Mouse (Mus musculus): ENCODE measurements around the gene Npff. TPM values are rescaled to one million over a fixed set of nuclear protein-coding genes. Genes with fewer than 3 reads are reported as not detected.

Gene Npff
- polyA plus RNA-seq, 1 experiment from 2014 or later, result 2.1 TPM

DNA sequence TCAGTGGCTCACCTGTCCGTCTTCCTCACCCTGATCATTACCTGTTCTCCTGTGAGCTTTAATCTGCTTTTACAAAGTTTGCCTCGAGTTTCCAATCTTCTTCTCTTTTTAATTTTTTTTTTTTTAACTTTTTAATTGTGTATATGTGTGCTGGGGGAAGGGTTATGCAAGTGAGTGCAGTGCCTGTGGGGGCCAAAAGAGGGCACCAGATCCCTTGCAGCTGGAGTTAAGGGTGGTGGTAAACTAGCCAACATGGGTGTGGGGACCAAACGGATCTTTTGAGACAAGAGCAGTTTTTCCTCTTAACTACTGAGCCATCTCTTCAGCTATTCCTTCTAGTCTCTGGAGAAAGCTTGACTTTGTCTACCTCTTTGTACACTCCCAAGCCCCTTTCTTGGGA lies 3.2 kb upstream of the Npff start:
- ATAC-seq (replicated peaks; ENCODE audit: extremely low read depth, insufficient read depth, low FRiP score), result no peak
- no peak overlapping the region for H3K9ac ChIP-seq (ENCODE audit: low read length)
- no peaks in the 10 kb centered on the region for H3K4me1 ChIP-seq (ENCODE audit: control insufficient read depth, insufficient read depth, low read length)
- H3K4me2 ChIP-seq (ENCODE audit: low read depth, low read length), result no peak overlapping the region
- 74% methylated on average over 3 of the region's 3 CpGs for WGBS
- H3K27me3 ChIP-seq (ENCODE audit: control insufficient read depth, insufficient read depth, low read length), result no peaks in the 10 kb centered on the region
- H3K36me3 ChIP-seq (ENCODE audit: control insufficient read depth, insufficient read depth), result peaks cover 47% of the 10 kb centered on the region
- no peak overlapping the region for H3K27ac ChIP-seq (ENCODE audit: low read length)
- H3K4me3 ChIP-seq (ENCODE audit: low read length), result no peak overlapping the region
- no peaks in the 10 kb centered on the region for H3K9me3 ChIP-seq (replicated peaks; ENCODE audit: control insufficient read depth, low read length)

DNA sequence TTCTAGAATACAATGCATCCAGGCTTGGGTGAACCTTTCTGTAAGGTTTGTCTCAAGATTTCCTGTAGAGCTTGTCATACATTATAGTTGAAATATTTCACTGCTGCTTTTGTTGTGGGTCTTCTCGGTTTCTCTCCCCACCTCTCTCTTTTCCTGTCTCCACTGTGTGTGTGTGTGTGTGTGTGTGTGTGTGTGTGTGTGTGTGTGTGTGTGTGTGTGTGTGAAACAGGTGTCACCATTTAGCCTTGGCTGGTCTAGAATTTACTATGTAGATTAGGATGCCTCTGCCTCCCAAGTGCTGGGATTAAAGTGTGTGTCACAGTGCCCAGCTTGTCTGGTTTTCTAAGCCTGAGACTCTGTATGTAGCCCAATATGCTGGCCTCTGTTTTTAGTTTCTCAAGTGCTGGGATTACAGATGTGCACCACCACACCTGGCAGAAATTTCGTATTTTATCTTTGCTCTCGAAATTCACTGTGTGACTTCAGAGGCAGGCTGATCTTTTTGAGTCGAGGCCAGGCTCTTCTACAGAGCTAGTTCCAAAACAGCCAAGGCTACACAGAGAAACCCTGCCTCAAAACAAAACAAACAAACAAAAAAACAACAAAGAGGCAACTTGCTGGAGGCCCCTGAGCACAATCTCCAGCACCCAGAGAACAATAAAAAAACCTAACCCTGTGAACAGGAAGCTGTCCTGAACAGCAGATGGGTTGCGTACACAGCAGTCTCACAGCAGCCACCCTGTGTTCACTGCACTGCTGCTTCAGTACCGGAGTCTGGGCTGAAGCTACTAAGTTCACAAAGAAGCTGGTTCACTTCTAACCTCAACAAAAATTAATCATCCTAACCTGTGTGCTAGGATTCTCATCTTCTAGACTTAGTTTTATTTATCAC lies 1.6 kb upstream of the Npff start:
- no peak for ATAC-seq (replicated peaks; ENCODE audit: extremely low read depth, insufficient read depth, low FRiP score)
- no peaks in the 10 kb centered on the region for H3K9me3 ChIP-seq (replicated peaks; ENCODE audit: control insufficient read depth, low read length)

DNA sequence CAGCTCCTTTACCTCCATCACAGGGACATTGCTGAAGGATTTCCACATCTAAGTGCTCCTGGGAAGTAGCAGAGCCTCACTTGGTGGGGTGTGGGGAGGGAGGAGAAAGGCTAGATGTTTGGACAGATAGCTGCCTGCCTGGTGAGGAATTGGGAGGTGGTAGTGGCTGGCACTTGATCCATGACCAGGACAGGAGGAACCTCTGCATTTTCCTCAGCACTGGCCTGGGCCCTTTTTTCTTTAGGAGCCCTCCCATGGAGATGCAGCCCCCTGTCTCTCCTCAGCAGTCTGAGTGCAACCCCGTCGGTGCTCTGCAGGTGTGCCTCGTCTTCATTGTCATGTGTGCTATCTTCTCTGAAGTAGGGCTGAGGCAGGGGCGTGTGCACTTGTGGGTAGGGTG lies 3.3 kb downstream of the Npff start:
- H3K4me2 ChIP-seq (ENCODE audit: low read depth, low read length), result no peak overlapping the region
- peaks cover 22% of the 10 kb centered on the region for H3K36me3 ChIP-seq (ENCODE audit: control insufficient read depth, insufficient read depth)
- no peaks in the 10 kb centered on the region for H3K9me3 ChIP-seq (replicated peaks; ENCODE audit: control insufficient read depth, low read length)
- H3K27ac ChIP-seq (ENCODE audit: low read length), result no peak overlapping the region
- no peaks in the 10 kb centered on the region for H3K27me3 ChIP-seq (ENCODE audit: control insufficient read depth, insufficient read depth, low read length)
- H3K9ac ChIP-seq (ENCODE audit: low read length), result no peak overlapping the region
- peaks cover 20% of the 10 kb centered on the region for H3K4me1 ChIP-seq (ENCODE audit: control insufficient read depth, insufficient read depth, low read length)
- no peak overlapping the region for H3K4me3 ChIP-seq (ENCODE audit: low read length)
- WGBS, result 77% methylated on average over 4 of the region's 4 CpGs
- ATAC-seq (replicated peaks; ENCODE audit: extremely low read depth, insufficient read depth, low FRiP score), result no peak

More for the DNA sequence above, 1.6 kb upstream of the Npff start:
- H3K4me1 ChIP-seq (ENCODE audit: control insufficient read depth, insufficient read depth, low read length), result no peaks in the 10 kb centered on the region
- H3K4me3 ChIP-seq (ENCODE audit: low read length), result no peak overlapping the region
- whole genome bisulfite sequencing, result 71% methylated on average over 6 of the region's 6 CpGs
- no peak overlapping the region for H3K9ac ChIP-seq (ENCODE audit: low read length)
- no peak overlapping the region; the same call in 1 of the 2 replicates for H3K27ac ChIP-seq (ENCODE audit: low read length)
- peaks cover 49% of the 10 kb centered on the region for H3K36me3 ChIP-seq (ENCODE audit: control insufficient read depth, insufficient read depth)
- H3K27me3 ChIP-seq (ENCODE audit: control insufficient read depth, insufficient read depth, low read length), result no peaks in the 10 kb centered on the region
- no peak overlapping the region for H3K4me2 ChIP-seq (ENCODE audit: low read depth, low read length)

DNA sequence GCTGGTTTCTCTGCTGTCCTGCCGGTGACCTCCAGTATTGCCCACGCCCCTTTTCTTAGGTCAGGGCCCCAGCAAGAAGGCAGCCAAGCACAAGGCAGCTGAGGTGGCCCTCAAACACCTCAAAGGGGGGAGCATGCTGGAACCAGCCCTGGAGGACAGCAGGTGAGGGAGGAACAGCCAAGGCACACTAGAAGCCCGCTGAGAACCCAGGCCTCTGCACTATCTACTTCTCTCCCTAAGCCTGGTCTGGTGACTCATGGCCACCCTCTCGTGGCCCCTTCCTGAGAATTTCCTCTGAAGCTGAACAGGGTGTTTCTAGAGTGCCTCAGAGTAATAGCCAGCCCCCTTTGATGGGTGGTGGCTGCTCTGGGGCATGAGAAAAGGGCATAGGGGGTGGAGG lies 4.3 kb downstream of the Npff start:
- H3K36me3 ChIP-seq (ENCODE audit: control insufficient read depth, insufficient read depth), result peaks cover 19% of the 10 kb centered on the region
- peak overlapping the region; percentile 40 for H3K27ac ChIP-seq (ENCODE audit: low read length)
- H3K9me3 ChIP-seq (replicated peaks; ENCODE audit: control insufficient read depth, low read length), result no peaks in the 10 kb centered on the region
- WGBS, result 40% methylated on average over 4 of the region's 4 CpGs
- ATAC-seq (replicated peaks; ENCODE audit: extremely low read depth, insufficient read depth, low FRiP score), result no peak
- H3K4me1 ChIP-seq (ENCODE audit: control insufficient read depth, insufficient read depth, low read length), result peaks cover 27% of the 10 kb centered on the region
- H3K4me3 ChIP-seq (ENCODE audit: low read length), result no peak overlapping the region
- no peaks in the 10 kb centered on the region for H3K27me3 ChIP-seq (ENCODE audit: control insufficient read depth, insufficient read depth, low read length)
- H3K4me2 ChIP-seq (ENCODE audit: low read depth, low read length), result no peak overlapping the region
- peak overlapping the region; percentile 55 for H3K9ac ChIP-seq (ENCODE audit: low read length)

DNA sequence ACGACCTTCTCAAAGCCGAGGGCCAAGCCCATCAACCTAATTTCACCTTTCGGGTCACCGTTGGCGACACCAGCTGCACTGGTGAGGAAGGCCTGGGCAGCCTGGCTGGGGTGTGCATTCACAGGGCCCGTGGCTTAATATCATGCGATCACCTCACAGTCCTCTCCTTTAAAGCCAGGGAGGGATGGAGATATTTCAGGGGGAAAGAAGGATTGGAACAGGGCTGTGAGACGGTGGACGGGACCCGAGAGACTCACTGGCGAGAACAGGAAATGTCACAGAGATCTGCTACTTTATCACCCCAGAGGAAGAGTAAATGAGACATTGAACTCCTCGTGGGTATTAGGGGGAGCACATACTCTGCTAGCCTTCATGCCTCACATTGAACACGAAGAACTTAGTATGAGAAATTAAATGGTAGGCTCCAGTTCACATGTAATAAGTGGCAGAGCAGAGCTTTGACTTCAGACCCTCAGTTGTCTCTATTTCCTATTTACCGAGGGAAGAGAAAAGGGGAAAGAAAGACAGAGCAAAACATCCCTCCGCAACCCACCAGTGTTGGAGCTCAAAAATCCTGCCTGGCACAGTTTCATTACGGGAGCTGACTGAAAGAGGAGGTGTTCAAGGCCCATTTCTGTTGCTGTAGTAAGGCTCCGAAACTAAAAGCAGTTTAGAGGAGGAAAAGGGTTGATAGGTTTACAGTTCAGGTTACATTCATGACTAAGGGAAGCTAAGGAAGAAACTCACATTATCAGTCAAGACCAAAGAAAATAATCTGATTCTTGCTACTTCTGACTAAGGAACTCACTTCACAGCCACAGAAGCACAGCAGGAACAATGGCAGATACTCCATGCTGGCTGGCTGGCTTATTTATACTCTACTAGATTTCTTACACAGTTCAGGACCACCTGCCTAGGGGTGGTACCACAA lies 5.3 kb downstream of the Npff start:
- peak overlapping the region; percentile 82 for H3K4me2 ChIP-seq (ENCODE audit: low read depth, low read length)
- no peak for ATAC-seq (replicated peaks; ENCODE audit: extremely low read depth, insufficient read depth, low FRiP score)
- peak overlapping the region; percentile 94 for H3K9ac ChIP-seq (ENCODE audit: low read length)
- H3K36me3 ChIP-seq (ENCODE audit: control insufficient read depth, insufficient read depth), result peaks cover 18% of the 10 kb centered on the region
- H3K27ac ChIP-seq (ENCODE audit: low read length), result peak overlapping the region; percentile 100
- peak overlapping the region; percentile 77 for H3K4me3 ChIP-seq (ENCODE audit: low read length)
- H3K27me3 ChIP-seq (ENCODE audit: control insufficient read depth, insufficient read depth, low read length), result no peaks in the 10 kb centered on the region
- H3K4me1 ChIP-seq (ENCODE audit: control insufficient read depth, insufficient read depth, low read length), result peaks cover 28% of the 10 kb centered on the region
- 52% methylated on average over 16 of the region's 17 CpGs for WGBS
- no peaks in the 10 kb centered on the region for H3K9me3 ChIP-seq (replicated peaks; ENCODE audit: control insufficient read depth, low read length)

DNA sequence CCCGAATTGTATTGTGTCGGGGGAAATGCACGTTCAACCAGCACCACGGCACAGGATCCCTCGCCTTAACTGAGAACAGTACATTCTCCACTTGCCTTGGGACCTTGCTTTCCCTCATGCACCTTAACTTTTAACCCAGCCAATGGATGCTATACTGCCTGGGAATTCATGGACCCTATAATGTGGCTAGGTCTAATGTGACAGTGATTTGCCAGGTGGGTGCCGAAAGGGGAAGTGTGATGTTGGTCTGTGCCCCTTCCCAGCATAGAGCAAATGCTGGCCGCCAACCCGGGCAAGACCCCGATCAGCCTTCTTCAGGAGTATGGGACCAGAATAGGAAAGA lies 5.9 kb downstream of the Npff start:
- no peak for ATAC-seq (replicated peaks; ENCODE audit: extremely low read depth, insufficient read depth, low FRiP score)
- Histone ChIP-seq H3K4me1 (ENCODE audit: control insufficient read depth, insufficient read depth, low read length) (peaks cover 28% of the 10 kb centered on the region), H3K9me3 (replicated peaks; ENCODE audit: control insufficient read depth, low read length) (no peaks in the 10 kb centered on the region), H3K27me3 (ENCODE audit: control insufficient read depth, insufficient read depth, low read length) (no peaks in the 10 kb centered on the region), H3K4me2 (ENCODE audit: low read depth, low read length) (peak overlapping the region; percentile 82), H3K4me3 (ENCODE audit: low read length) (peak overlapping the region; percentile 77), H3K9ac (ENCODE audit: low read length) (peak overlapping the region; percentile 94), H3K36me3 (ENCODE audit: control insufficient read depth, insufficient read depth) (peaks cover 14% of the 10 kb centered on the region), H3K27ac (ENCODE audit: low read length) (peak overlapping the region; percentile 100)
- 13% methylated on average over 9 of the region's 9 CpGs for WGBS

DNA sequence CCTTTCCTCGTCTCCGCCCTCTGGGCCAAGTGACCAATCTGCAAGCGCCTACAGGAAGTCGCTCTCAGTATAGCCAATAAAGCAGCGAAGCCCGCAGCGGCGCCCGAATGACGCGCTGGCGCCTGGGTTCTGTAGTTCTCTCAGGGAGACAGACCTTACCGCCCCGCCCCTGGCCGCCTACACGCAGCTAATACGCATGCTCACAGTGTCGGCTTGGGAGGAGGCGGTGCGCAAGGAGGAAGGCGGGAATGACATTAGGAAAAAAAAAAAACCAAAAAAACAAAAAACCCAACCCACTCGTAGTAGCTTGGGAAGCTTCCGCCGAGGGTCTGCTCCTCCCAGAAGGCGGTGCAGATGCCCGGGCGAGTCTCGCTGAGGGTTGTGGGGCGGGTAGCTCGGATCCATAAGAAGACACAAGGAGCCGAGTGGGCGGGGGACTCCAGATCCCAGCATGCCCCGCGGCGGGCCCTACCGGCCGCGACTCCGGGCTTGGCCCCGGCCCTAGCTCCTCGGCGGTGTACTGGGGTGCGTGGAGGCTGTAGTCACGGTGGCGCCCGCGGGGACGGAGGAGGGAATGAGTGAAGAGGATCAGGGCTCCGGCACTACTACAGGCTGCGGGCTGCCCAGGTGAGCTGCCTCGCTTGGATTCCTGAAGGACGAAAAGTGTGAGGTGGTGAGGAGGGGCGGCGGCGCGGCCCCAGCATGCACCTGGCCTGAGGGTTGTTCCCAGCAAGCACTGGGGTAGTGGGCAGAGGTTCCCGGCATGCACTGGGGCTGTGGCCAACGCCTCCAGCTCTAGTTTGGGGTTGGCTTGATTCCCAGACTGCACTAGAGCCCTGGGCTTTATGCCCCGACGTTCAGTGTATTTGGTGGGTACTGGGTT lies 6.5 kb downstream of the Npff start, which contains the start of gene Tarbp2:
Gene Tarbp2 (plus strand): TSS at position 217 of the 883 bp plus-strand sequence.
- H3K4me3 ChIP-seq (ENCODE audit: low read length), result peak within 1 kb of the TSS; percentile 77
- peak; percentile 88 for ATAC-seq (replicated peaks; ENCODE audit: extremely low read depth, insufficient read depth, low FRiP score)
- no peaks in the 10 kb centered on the region for H3K27me3 ChIP-seq (ENCODE audit: control insufficient read depth, insufficient read depth, low read length)
- H3K36me3 ChIP-seq (ENCODE audit: control insufficient read depth, insufficient read depth), result peaks cover 11% of the 10 kb centered on the region
- H3K9ac ChIP-seq (ENCODE audit: low read length), result peak within 1 kb of the TSS; percentile 94
- H3K27ac ChIP-seq (ENCODE audit: low read length), result peak within 1 kb of the TSS; percentile 100
- under 1% methylated on average over 60 of the region's 60 CpGs for whole genome bisulfite sequencing
- H3K4me1 ChIP-seq (ENCODE audit: control insufficient read depth, insufficient read depth, low read length), result peaks cover 28% of the 10 kb centered on the region
- peak within 1 kb of the TSS; percentile 95 for H3K4me2 ChIP-seq (ENCODE audit: low read depth, low read length)
- H3K9me3 ChIP-seq (replicated peaks; ENCODE audit: control insufficient read depth, low read length), result no peaks in the 10 kb centered on the region

DNA sequence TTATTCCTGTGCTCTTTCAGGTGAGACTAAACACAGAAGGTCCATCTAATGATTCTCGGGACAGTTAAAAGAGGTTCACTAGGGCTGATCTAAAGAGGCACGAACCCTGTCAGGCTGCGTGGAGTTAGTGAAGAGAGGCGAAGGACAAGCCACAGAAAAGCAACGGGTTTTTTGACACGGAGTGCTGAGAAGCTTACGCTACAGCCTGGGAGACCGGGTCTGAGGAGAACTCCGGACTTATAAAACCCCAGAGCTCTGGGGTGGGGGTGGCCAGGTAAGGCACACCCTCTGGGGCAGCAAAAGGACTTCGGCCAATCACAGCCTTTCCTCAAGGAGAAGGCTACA lies 7.1 kb downstream of the Npff start:
- H3K27ac ChIP-seq (ENCODE audit: low read length), result peak overlapping the region; percentile 94
- peak overlapping the region; percentile 77 for H3K9ac ChIP-seq (ENCODE audit: low read length)
- H3K27me3 ChIP-seq (ENCODE audit: control insufficient read depth, insufficient read depth, low read length), result no peaks in the 10 kb centered on the region
- no peak for ATAC-seq (replicated peaks; ENCODE audit: extremely low read depth, insufficient read depth, low FRiP score)
- H3K36me3 ChIP-seq (ENCODE audit: control insufficient read depth, insufficient read depth), result peaks cover 11% of the 10 kb centered on the region
- no peaks in the 10 kb centered on the region for H3K9me3 ChIP-seq (replicated peaks; ENCODE audit: control insufficient read depth, low read length)
- WGBS, result 0% methylated on average over 10 of the region's 10 CpGs
- H3K4me3 ChIP-seq (ENCODE audit: low read length), result peak overlapping the region; percentile 74
- peak overlapping the region; percentile 95 for H3K4me2 ChIP-seq (ENCODE audit: low read depth, low read length)
- H3K4me1 ChIP-seq (ENCODE audit: control insufficient read depth, insufficient read depth, low read length), result peaks cover 28% of the 10 kb centered on the region
